Mouse (Mus musculus): ENCODE measurements at regions not wholly inside any gene's neighbourhood (a gene's known extent, or its start where the extent isn't known, plus 50 kb on each side); places are given as distances from the start of the nearest gene placed in this dataset.

- no peak for TF ChIP-seq CTCF (conservative IDR thresholded peaks at IDR 0.05; ENCODE audit: low read length)
- TF ChIP-seq POU5F1 (IDR thresholded peaks at IDR 0.05; ENCODE audit: borderline replicate concordance, low read length), result no peak
Measured at GRCm38 (mm10) chr13:37560800-37561199, 215.8 kb downstream of the Ly86 start.
